Mouse (Mus musculus): ENCODE measurements around the gene Ndufa4.

DNA sequence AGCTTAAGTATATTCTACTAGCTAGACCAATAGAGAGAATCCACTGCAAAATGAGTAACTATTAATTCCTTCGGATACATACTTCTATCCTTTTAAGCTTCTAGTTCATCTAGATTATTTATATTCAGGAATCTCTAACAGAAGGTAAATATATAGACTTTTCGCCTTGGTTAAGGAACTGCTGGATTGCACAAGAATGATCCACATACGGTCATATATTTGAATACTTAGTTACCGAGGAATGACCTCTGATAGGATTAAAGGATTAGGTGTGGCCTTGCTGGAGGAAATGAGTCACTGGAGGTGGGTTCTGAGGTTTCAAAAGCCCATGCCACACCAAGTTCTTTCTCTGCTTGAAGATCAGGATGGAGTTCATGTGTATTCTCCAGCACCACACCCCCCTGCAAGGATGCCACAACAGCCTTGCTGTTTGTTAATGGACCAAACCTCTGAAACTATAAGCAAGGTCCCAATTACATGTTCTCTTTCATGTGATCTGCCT is 6.4 kb downstream of the Ndufa4 start:
- TF ChIP-seq CTCF (IDR thresholded peaks at IDR 0.05; ENCODE audit: control insufficient read depth, insufficient read depth, insufficient read length) (no peak), MAX (IDR thresholded peaks at IDR 0.05) (no peak), USF1 (IDR thresholded peaks at IDR 0.05; ENCODE audit: low read depth) (no peak), MYOG (IDR thresholded peaks at IDR 0.05; ENCODE audit: control insufficient read depth, extremely low read depth, insufficient read length) (no peak), MYOD1 (IDR thresholded peaks at IDR 0.05; ENCODE audit: control insufficient read depth, insufficient read length, low read depth) (no peak), CEBPB (IDR thresholded peaks at IDR 0.05; ENCODE audit: low read depth) (peak; percentile 75), FOSL1 (IDR thresholded peaks at IDR 0.05; ENCODE audit: insufficient read depth, low read length, poor library complexity, severe bottlenecking) (no peak)
